Mouse (Mus musculus) neutrophil, adult 5-6 weeks (primary cell): ENCODE data around the gene Ppa2. TPM values are rescaled to one million over a fixed set of nuclear protein-coding genes. Genes with fewer than 3 reads are reported as not detected.
A peak's percentile ranks its signal among the peaks of the same experiment; 100 is the strongest.

Source experiments
- ATAC-seq: fragments of 151-379, 151-347 bp; 2 replicates; pipeline ENCODE4 v1.8.0; 2017; ENCODE audit warnings: mild to moderate bottlenecking, moderate TSS enrichment; ENCODE audit not compliant: insufficient number of reproducible peaks, poor library complexity, low FRiP score, severe bottlenecking; ENCODE audit errors: extremely low read depth
- total RNA-seq: library from RNA; stranded (forward); fragments of 200-1000 nt; gene quantifications from 2 replicates; pipeline ENCODE4 v1.2.3, GENCODE M21; 2017

The Ppa2 gene
- 28.4 and 30.0 TPM in 2 replicates for total RNA-seq

GRCm38 (mm10) chr3:133309954-133310808 lies at the start of gene Ppa2:
TSS of gene Ppa2 (plus strand) at chr3:133310110.
- ATAC-seq, result peak; percentile 78

GRCm38 (mm10) chr3:133271887-133272286 lies 38.0 kb upstream of the Ppa2 start:
- ATAC-seq, result no peak

- ATAC-seq, result no peak
Measured at GRCm38 (mm10) chr3:133284587-133284986, 25.3 kb upstream of the Ppa2 start.

GRCm38 (mm10) chr3:133288795-133289194 lies 21.1 kb upstream of the Ppa2 start:
- ATAC-seq, result no peak

GRCm38 (mm10) chr3:133304328-133304727 lies 5.6 kb upstream of the Ppa2 start:
- no peak for ATAC-seq

GRCm38 (mm10) chr3:133308361-133308760 lies 1.5 kb upstream of the Ppa2 start:
- ATAC-seq, result no peak

- ATAC-seq, result no peak
Measured at GRCm38 (mm10) chr3:133309359-133309758, 551 bp upstream of the Ppa2 start.

- ATAC-seq, result no peak; the same call in 1 of the 2 replicates
Measured at GRCm38 (mm10) chr3:133310809-133311179, 884 bp downstream of the Ppa2 start.

- no peak for ATAC-seq
Measured at GRCm38 (mm10) chr3:133312331-133312730, 2.4 kb downstream of the Ppa2 start.

- no peak for ATAC-seq
Measured at GRCm38 (mm10) chr3:133312850-133313249, 2.9 kb downstream of the Ppa2 start.

GRCm38 (mm10) chr3:133313491-133314199 lies 3.7 kb downstream of the Ppa2 start:
- no peak for ATAC-seq

GRCm38 (mm10) chr3:133314475-133314874 lies 4.6 kb downstream of the Ppa2 start:
- peak; percentile 72 for ATAC-seq

- ATAC-seq, result no peak
Measured at GRCm38 (mm10) chr3:133315011-133315410, 5.1 kb downstream of the Ppa2 start.

GRCm38 (mm10) chr3:133315647-133316046 lies 5.7 kb downstream of the Ppa2 start:
- ATAC-seq, result no peak

- no peak for ATAC-seq
Measured at GRCm38 (mm10) chr3:133317845-133318244, 7.9 kb downstream of the Ppa2 start.

- no peak for ATAC-seq
Measured at GRCm38 (mm10) chr3:133318596-133318995, 8.7 kb downstream of the Ppa2 start.

GRCm38 (mm10) chr3:133319795-133320194 lies 9.9 kb downstream of the Ppa2 start:
- no peak for ATAC-seq

GRCm38 (mm10) chr3:133320313-133320712 lies 10.4 kb downstream of the Ppa2 start:
- ATAC-seq, result no peak

- ATAC-seq, result no peak
Measured at GRCm38 (mm10) chr3:133321928-133322327, 12.0 kb downstream of the Ppa2 start.

GRCm38 (mm10) chr3:133322552-133322951 lies 12.6 kb downstream of the Ppa2 start:
- ATAC-seq, result peak; percentile 30; the same call in 1 of the 2 replicates
